8 mouse cellular contexts compared by ENCODE assay signal in genomic region chr14:47911546-47912545, GRCm38 (mm10).
DNase-seq lines count a peak whose midpoint lies in the region; ATAC-seq lines count a peak whose summit lies in the region.

No protein-coding gene starts in this region.

- no peak overlapping the region for H3K9ac ChIP-seq in hindbrain, embryonic 13.5 days

- no peaks in the 10 kb centered on the region for H3K9me3 ChIP-seq in hindbrain, embryonic 13.5 days

- peak; percentile 6 for DNase-seq in adrenal gland, adult 2 months
- no peak for DNase-seq in adrenal gland, adult 8-10 months
- peak; percentile 74 for DNase-seq in brain, adult 2 months (ENCODE audit: low read depth, low spot score)
- DNase-seq in left cerebral cortex, adult 9 months (ENCODE audit: low spot score in 2 of 2) = peak; percentile 20 to 52
- no peak for DNase-seq in lung, adult 18-20 months
- no peak for DNase-seq in gastrocnemius, adult 18-20 months (ENCODE audit: low spot score)

- H3K4me2 ChIP-seq in hindbrain, embryonic 13.5 days = no peak overlapping the region

- 65% methylated on average over 9 of the region's 9 CpGs for WGBS in hindbrain, embryonic 13.5 days

- H3K36me3 ChIP-seq in hindbrain, embryonic 13.5 days = no peaks in the 10 kb centered on the region

- peak; percentile 71 for ATAC-seq in hindbrain, embryonic 13.5 days (ENCODE audit: low FRiP score)
- ATAC-seq in erythroid progenitor cell, adult 5-6 weeks (replicated peaks; ENCODE audit: low FRiP score, poor library complexity, severe bottlenecking) = no peak

- H3K4me1 ChIP-seq in hindbrain, embryonic 13.5 days (replicated peaks) = peaks cover 32% of the 10 kb centered on the region

- H3K4me3 ChIP-seq in hindbrain, embryonic 13.5 days = no peak overlapping the region

- no peaks in the 10 kb centered on the region for H3K27me3 ChIP-seq in hindbrain, embryonic 13.5 days

- H3K27ac ChIP-seq in hindbrain, embryonic 13.5 days = peak overlapping the region; percentile 0; the same call in 1 of the 2 replicates

Comparison
In these comparisons a context has a peak if more than half of its experiments do, and no peak if none do; other contexts are left out.
1. DNase-seq: peak in adrenal gland, adult 2 months (single experiment), brain, adult 2 months (single experiment) and left cerebral cortex, adult 9 months (2 of 2); none in adrenal gland, adult 8-10 months (single experiment), lung, adult 18-20 months (0 of 2) and gastrocnemius, adult 18-20 months (single experiment).